Mouse (Mus musculus) bone marrow macrophage, adult 2 months (primary cell): ENCODE results near the gene Susd1.

ENCODE experiments used
- CTCF ChIP-seq: IDR thresholded peaks from 2 replicates; pipeline ENCODE4 v1.5.1; 2012; ENCODE audit warnings: low read depth, mild to moderate bottlenecking, low read length, moderate library complexity
- POLR2A ChIP-seq: IDR thresholded peaks from 2 replicates; pipeline ENCODE4 v1.6.1; 2012; ENCODE audit warnings: mild to moderate bottlenecking, low read depth, low read length, borderline replicate concordance

GRCm38 (mm10) chr4:59439041-59439440 is 608 bp upstream of the Susd1 start:
- TF ChIP-seq CTCF (no peak), POLR2A (no peak)
